Mouse (Mus musculus): Measurements from ENCODE around the gene Zfp874b.
"Not testable (repeated sequence)": the region's sequence is repeated elsewhere in the genome, so short reads cannot be mapped to it uniquely, and the experiment has no call there.

Zfp874b gene

DNA sequence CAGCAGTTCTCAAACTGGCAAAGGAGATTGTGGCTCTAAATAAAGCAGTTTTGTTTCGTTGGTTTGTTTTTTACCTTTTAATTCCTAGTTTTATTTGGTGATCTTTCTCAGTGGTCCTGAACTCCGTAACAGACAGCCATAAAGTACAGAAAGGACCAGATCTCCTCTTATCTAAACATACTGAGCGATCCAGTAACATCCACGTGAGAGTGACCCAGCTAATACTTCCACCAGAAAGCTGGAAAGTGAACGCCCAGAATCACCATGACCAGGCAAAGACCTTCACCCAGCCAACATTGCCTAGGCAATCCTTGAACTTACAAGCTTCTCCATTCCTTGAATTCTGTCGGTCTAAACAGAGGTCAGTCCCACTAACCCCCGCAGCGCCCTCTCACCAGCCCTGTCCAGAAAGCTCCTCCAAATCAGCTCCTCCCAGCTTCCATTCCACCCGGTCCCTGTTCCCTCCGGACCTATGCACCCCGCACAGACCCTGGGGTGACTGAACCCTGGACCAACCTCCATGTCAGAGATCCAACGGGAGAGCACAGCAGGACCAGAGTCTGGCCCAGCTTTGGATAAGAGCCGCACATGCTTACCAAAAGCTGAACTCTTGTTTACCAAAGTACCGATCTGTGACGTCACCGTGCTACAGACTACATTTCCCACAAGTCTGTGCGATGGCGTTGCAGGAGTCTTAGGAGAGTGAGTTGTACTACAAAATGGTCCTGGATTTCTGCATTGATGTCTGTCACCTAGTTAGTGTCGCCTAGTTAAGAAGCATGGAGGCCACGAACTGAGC, at the start of gene Zfp874b:
Zfp874b (minus strand) TSS at position 634 of the 799 bp plus-strand sequence.
- DNase-seq: peak; percentile 94

DNA sequence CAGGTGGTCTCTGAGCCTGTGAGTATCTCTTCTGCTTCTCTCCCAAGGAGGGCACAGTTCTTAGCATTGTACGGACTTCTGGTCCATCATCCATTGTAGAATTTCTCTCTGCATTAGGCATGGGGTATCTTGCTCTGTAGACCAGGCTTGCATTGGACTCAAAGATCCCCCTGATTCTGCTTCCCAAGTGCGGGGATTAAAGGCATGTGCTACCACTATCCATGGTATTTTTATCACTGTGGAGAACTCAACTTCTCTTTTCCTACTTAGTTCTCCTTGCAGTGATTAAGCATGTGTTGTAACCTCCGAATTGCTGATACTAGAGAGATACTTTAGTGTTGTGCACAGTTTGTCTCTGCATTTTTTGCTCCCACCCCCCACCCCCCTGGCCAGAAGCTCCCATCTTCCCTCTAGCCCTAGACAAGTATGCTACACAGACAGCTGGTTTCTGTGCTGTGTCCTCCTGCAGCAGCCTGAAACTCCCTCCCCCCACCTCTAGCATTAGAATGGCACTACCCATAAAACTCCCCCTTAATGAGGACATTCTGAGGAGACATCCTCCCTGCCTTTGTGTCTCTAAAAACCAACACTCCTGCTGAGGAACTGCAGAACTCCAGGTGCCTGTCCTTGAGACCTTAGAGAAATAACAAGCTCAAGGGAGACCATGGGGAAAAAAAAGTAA, 43.1 kb upstream of the Zfp874b start:
- no peak for DNase-seq

DNA sequence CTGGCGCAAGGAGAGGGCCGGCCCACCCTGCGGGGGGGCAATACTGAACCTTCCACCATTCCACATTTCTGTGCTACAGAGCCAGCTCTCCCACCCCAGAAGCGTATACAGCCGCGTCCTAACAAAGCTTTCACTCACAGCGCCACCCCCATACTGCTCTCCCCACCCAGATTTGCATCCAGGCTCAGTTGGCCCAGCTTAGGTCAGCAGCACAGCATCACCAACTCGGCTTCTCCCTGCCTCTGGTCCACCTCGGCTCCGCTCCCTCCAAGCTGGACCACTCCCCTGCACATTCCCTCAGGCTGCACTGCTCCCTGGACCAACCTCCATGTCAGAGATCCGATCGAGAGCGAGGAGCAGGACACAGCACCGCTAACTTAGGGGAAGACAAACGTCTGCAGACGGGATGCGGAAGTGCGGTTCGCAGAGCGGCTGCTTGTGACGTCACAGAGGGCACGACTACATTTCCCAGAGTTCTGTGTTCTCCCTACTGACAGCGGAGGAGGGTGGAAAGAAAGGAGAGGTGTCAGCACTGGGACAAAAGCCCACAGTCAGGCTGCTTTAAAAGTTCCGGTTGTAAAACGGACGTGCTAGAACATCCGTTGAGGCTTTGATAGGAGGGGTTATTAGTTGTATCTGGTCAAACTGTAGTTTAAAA, 41.8 kb upstream of the Zfp874b start, which contains the start of the genes Gm26965 and Zfp87:
Gm26965 (minus strand) TSS at position 399 of the 658 bp plus-strand sequence.
Zfp87 (minus strand) TSS at position 425 of the 658 bp plus-strand sequence.
- peak; percentile 95 for DNase-seq

DNA sequence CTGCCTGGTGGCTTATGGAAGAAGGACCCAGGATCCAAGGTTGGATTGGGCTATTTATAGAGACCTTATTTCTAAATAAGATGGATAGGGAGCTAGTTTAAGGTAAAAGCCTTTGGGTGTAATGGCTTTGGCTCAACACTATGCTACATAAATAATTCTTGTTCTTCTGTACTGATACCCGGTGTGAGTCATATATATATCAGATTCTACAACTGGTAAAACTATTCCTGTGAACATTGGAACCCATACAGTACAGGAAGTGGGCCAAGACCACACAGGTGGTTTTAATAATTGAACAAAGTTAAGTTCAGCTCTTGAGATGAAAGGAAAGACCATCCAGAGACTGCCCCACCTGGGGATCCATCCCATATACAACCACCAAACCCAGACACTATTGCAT, 16.9 kb upstream of the Zfp874b start:
- DNase-seq: no peak

DNA sequence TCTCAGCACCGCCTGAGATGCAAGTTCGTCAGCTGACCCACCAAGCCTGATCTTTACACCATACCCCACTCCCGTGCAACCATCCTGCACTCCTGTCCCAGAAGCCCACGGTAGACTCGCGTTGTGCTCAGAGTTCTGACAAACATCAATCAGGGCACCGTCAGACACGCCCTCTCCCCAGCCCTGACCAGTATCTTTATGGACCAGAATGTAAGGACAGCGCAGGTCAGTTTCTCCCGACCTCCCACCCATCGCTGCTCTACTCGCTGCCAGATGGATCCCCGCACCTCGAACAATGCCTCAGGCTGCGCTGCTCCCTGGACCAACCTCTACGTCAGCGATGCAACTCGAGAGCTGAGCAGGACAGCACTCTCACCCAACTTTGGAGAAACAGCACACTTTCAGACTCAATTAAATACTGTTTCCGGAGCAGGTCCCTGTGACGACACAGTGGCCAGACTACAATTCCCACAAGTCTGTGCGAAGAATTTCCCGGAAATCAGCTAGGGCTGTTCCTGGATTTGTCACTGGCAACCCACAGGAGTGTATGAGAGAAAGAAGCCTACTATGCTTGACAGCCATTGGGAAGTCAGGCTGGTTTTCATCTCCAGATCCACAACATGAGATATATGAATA, 16.1 kb upstream of the Zfp874b start, which contains the start of gene Zfp58:
Zfp58 (minus strand) TSS at position 472 of the 636 bp plus-strand sequence.
- DNase-seq: peak; percentile 90

DNA sequence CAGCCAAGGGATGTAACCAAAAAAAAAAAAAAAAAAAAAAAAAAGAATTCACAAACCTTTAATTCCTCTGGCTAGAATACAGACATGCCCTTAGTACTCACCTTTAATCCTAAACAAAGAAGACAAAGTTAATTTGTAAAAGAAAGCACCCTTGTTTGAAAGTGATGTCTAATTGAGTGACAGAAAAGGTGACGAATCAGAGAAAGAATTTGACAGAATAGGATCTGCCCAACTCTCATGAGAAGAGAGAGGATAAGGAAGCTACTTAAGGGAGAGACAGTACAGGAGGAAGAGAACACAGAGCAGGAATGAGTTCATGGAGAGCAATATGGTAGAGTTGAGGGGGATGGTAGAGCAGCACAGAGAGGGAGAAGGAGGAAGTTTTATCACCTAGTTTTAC, 11.6 kb upstream of the Zfp874b start:
- no peak for DNase-seq

DNA sequence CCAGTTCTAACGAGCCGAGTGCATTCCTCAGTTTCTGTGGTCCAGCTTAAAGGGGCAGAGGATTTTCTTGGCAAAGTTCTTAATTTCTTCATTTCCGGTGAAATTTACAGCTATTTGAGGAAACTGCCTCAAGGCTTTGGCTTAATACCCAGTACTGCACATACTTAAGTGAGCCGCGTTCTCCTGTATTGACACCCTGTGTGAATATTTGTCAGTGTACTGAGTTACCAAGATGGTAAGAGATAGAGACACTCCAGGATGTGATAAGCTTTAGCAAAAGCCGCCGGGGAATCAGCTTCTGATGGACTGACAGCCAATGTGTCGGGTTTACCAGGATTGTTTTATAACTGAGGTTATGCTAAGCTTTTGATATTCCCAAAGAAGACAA, 360 bp upstream of the Zfp874b start:
- no peak for DNase-seq

DNA sequence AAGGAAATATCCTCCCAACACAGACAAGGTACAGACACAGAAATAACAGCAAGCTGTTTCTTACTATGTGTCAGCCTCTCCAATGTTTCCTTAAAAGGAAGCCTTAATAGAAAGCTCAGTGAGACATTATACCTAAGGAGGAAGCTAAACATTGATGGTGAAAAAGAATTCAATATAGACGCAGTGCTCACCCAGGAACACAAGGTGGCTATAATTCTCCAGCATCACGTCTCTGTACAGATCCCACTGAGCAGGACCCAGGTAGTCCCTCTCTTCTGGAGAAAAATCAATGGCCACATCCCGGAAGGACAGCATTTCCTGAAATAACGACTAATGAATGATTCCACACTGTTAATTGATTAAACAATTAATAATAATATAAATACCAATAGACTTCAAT, 2.5 kb downstream of the Zfp874b start:
- DNase-seq: no peak

DNA sequence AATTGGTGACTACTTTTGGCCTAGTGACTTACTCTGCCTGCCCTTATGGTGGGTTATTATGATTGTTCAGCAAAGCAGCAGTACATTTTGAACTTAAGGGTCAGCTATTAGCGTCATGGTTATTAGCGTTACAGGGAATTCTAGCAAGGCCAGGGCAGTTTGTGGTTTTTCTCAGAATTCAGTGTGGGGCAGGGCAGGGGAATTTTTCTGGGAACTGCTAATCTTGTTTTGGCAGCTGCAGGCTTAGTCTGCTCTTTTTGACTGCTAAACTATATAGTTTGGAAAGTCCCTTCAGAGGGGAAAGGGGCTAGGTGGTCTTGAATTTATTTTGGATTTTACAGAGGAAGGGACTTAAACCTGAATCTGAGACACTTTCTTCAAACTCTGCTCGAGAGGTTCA, 14.8 kb downstream of the Zfp874b start:
- DNase-seq: no peak

DNA sequence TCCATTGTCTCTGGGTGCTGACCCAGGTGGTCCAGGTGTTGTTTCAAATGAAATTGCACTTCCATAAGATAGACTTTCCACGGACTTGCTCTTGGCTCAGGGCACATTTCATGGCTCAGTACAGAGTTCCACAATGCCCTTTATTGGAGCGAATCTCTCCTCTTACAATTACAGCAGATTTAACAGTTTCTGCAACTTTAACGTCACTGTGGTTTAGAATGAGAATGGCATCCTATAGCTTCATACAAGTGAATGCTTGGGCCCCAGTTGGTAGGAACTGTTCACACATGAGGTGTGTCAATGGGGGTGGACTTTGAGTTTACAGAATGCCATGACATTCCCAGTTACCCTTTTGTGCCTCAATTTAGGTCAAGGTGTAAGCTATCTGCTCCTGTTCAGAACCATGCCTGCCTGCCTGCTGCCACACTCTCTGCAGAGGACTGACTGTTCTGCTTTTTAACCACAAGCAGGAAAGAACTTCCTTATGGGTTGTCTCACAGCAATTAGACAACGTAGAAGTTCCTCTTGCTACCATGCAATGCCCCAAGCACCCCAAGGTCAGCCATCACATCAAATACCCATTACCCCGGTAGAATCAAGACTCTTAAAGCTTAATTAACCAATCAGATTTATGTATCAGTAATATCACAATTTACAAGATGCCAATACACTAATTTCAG, 20.4 kb downstream of the Zfp874b start:
- DNase-seq: not testable (repeated sequence)

DNA sequence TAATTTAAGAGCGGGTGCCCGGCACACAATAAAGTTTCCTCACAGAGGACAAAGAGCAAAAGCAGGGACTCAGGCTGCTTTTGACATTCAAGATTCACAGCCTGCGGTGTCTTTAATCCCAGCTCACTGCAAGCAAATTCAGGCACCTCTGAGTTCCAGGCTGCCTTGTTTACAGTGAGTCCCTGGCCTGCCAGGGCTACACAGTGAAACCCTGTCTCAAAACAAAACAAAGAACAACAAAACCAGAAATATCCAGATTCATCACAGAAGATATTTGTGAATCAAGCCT, 32.1 kb downstream of the Zfp874b start:
- no peak for DNase-seq

DNA sequence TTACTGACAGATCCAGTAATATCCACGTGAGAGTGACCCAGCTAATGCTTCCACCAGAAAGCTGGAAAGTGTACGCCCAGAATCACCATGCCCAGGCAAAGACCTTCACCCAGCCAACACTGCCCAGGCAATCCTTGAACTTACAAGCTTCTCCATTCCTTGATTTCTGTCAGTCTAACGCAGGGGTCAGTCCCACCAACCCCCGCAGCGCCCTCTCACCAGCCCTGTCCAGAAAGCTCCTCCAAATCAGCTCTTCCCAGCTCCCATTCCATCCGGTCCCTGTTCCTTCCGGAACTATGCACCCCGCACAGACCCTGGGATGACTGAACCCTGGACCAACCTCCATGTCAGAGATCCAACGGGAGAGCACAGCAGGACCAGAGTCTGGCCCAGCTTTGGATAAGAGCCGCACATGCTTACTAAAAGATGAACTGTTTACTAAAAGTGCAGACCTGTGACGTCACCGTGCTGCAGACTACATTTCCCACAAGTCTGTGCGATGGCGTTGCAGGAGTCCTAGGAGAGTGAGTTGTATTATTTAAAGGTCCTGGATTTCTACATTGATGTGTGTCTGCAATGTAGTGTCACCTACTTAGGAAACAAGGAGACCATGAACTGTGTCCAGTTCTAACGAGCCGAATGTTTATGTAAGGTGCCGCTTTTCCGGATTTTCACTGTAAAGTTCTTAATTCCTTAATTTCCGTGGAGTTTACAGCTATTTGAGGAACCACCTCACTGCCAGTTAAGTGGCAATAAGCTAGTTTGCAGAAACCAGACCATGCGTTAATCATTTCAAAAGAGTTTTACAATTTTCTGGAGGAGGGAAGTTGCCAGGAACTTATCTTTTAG, 32.7 kb downstream of the Zfp874b start, which contains the start of gene Zfp874a:
Zfp874a (minus strand) TSS at position 453 of the 849 bp plus-strand sequence.
- DNase-seq: peak; percentile 95

DNA sequence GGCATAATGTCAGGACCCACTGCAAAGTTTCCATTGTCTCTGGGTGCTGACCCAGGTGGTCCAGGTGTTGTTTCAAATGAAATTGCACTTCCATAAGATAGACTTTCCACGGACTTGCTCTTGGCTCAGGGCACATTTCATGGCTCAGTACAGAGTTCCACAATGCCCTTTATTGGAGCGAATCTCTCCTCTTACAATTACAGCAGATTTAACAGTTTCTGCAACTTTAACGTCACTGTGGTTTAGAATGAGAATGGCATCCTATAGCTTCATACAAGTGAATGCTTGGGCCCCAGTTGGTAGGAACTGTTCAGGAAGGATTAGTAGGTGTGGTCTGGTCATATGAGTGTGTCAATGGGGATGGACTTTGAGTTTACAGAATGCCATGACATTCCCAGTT, 47.0 kb downstream of the Zfp874b start:
- not testable (repeated sequence) for DNase-seq

DNA sequence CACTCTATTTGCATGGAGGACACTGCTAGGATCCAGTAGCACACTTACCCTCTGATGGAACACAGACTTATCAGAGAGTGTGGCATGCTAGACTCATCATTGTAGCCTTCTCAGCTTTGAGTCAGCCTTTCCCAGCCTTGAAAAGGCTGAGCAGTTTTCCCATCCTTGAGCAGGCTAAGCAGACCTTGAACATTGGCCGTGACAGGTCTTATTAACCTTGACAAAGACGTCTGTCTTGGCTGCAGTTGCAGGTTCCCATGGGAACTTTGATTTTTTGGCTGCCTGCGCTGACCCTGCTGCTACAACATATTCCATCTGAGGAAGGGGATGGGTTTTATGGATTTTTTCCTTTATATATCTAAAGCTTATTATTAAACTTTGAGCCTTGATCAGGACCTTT, 55.9 kb downstream of the Zfp874b start:
- no peak for DNase-seq

DNA sequence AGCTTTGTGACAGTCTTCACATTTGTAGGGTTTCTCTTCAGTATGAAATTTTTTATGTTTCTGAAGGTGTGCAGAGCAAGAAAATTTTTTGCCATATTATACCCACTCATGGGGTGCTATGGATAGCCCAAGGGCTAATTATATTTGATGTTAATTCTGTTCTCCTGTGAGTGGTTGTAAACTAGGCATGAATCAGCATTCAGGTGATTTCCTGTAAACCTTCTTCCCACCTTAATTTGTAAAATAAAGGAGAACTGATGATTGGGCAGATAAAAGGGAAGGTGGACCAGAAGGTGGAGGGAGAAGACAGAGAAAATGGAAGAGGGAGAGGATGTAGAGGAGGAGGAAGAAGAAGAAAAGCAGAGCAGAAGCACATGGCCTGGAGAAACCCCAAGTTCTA, 58.4 kb downstream of the Zfp874b start:
- DNase-seq: not testable (repeated sequence)

DNA sequence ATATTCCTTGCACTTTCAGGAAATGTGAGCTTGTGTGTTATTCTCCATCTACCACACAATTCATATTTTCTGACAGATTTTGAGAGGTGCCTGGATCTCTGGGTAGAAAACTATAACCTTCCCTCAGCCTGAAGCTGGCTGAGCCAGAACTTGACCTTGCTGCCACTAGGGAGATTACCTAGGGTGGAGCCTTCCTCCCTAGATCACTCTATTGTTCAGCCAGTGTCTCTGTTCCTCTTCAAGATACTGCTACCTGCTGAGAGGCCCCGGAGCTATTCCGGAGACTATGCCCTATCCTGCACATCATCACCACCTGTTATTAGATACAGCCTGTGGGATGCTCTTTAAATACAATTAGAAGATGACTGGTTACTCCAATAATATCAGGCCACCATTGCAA, 61.5 kb downstream of the Zfp874b start:
- not testable (repeated sequence) for DNase-seq
